Mouse (Mus musculus): ENCODE results near the gene Ppp2r5d.
A peak's percentile ranks its signal among the peaks of the same experiment; 100 is the strongest.

Gene Ppp2r5d

DNA sequence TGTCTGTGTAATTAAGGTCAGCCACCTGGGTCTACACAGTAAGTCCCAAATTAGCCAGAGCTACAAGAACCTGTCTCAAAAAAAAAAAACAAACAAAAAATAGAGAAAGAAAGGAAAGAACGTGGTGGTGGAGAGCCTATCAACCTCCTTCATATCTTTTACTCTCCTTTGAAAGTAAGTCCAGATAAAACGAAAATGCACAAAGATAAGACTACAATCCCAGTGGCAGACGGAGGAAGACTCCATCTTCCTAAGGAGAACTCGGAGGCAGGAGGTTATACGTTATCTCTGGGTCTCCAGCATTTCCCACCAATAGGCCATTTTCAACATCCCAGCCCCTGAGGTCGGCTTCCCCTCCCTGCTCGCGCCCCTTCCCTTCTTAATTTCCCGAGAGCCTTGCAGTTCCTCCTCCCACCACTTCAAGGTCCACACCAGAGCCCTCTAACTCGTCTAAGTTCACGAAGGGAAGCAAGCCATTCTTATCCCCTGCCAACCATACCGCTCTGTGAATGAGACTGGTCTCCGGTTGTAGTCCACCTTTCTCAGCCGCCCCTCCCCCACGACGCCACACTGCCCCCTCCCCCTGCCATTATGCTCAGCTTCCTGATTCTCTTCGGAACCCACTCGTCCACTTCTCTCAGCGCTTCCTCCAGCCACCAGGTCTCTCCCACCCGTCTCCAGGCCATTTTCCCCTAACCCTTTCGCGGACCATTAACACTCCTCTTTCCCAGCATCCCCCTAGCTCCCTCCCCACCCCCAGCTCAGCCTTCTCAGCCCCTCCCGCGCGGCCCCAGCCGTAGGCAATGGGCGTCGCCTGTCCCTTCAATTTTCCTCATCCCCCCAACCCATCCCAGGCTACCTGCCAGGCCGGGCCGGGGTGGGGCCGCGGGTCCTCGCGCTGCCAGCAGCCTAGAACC, 24.8 kb downstream of the Ppp2r5d start:
- peak; percentile 29 to 43 for DNase-seq

DNA sequence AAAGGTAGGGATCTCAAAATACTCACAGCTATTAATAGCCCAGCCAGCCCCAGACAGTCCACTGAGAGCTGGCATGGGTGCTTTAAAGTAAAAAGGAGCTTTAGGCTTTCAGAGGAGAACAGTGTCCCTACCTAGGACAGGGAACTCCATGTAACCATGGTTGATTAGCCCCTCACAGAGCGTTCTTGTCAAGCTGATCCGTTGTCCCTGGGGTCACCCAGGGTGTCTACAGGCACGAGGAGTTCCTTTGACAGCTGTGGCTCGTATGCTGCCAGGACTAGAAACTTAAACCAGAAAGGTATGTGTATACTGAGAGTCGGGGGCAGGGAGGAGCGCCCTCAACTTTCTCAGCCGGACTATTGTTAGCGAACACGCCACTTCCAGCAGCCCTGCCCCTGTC, 26.0 kb downstream of the Ppp2r5d start:
- DNase-seq: no peak

DNA sequence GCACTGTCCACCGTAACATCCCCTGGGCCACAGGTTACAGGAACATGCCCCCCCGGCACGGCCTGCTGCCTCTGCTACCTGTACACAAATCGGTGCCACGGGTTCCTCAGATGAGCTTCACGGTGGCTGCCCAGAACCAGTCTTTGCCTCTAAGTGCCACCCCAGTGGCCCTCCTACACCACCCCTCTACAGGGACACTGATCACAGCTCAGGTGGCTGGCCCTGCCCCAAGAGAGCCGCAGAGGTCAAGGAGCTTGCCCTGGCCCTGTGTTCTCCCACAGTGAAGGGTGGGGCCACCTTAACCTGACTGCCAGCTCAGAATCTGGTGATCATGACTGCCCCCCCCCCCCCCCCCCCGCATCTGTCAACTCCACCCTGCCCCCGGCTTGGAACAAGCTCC, 26.5 kb downstream of the Ppp2r5d start, which contains the start of gene Mea1:
Gene Mea1, plus strand, starts transcription at position 378 of the 400 bp plus-strand sequence.
- DNase-seq: no peak

DNA sequence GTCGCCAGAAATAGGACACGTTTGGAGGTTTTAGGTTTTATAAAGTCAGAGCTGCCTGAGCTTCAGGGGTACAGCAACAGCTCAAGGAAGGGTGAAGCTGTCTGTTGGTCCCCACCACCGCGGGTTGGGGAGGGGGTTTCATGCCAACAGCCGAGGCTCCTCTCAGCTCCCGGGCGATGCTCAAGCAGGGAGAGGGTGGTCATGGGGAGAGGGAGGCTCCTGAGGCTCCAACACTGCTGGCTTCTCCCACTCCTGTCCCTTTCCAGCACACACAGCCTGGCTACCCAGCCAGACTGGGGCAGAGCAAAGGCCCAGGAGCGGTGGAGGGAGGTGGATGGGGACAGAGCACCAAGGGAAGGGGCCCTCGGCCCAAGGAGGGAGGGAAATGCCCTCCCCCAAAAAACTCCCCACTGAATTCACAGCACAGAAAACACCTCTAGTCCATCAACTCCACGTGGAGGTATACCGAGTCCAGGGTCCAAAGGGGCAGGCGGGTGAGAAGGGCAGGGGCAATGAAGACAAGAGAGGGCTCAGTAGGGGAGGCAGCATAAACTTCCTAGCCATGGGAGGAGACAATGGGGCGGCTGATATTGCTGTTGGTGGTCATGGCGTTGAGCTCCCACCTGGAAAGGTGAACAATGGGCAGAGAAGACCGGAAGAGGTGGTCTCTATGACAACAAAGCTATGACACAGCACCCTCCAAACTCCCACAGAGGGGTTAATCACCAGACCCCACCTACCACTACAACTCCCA, 30.2 kb downstream of the Ppp2r5d start:
- no peak for DNase-seq

DNA sequence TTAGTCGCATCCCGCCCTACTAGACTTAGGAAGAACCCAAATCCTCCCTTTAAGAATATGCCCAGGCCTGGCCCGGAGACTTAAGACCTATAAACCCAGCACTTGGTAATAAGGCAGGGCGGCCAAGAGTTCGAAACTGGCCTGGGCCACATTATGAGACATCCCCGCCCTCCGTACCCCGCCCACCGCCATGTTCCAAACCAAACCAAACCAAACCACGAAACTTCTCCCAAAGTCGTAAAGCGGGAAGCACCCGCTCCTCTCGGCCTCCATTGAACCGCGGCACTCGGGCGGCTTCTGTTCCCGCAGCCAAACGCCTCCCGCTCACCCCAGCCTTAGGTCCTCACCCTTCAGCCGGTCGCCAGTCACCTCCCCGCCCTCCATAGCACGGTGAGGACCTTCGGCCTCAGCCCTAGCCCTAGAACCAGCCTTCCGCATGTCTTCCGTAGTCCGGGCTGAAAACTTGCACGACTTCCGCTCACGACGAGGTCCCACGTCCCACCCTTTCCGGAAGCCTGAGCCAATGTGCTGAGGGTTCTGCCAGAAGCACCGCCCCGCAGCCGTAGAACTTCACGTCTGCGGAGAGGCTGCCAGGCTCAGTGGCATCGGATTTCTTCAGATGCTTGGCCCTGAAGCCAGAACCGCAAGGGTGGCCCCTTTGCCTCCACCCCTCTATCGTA, 30.9 kb downstream of the Ppp2r5d start, which contains the start of gene Rrp36:
Gene Rrp36, minus strand, starts transcription at position 503 of the 680 bp plus-strand sequence.
- peak; percentile 75 to 82 for DNase-seq

DNA sequence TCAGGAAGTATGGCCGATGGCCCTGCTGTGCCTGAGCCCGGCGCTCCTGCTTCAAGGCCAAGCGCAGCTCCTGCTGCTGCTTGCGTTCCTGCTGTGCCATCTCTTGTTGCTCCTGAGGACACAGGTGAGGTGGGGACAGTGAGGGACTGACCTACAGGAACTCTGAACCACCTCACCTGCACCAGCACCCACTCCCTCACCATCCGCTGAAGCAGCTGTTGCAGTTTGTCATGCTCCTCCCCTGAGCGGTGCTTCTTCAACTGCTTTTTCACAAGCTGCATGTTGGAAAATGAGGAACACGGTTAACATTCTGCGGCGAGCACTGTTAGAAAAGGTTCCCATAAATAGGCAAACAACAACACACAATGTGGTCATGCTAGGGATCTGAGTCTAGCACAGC, 35.0 kb downstream of the Ppp2r5d start:
- DNase-seq: no peak

DNA sequence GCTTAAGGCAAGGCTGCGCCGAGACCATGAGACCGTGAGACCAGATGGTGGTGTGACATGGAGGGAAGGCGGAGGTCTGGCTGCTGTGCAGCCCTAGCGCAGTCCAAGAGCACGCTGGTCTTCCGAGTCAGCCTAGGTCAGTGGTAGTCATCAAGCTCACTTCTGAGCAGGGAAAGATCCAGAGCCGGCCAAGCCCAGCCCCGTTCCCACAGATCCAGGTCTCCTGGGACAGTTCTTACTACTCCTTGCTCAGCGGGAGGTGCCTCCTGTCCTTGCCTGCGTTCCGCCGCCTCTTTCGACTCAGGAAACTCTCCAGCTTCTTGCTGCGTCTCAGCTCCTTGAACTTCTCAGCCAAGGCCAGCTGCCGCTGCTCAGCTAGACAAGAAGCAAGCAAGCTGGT, 37.2 kb downstream of the Ppp2r5d start:
- DNase-seq: no peak

DNA sequence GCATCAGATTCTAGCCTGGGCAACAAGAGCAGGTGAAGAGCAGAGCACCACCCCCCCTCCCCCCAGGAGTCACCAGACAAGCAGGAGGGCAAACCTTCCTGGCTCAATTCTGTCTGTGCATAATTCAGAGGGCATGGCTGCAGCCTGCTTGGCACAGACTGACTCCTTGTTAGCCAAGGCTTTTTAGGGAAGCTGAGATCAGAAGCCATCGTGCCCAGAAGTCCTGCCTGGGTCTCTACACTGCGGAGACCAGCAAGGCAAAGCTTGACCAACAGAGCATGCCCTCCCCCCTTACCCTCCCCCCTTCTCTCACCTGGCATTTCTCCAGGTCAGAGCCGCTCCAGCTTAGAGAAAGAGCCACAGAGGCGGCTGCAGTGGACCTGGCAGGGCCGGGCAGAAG, 42.2 kb downstream of the Ppp2r5d start:
- DNase-seq: no peak

DNA sequence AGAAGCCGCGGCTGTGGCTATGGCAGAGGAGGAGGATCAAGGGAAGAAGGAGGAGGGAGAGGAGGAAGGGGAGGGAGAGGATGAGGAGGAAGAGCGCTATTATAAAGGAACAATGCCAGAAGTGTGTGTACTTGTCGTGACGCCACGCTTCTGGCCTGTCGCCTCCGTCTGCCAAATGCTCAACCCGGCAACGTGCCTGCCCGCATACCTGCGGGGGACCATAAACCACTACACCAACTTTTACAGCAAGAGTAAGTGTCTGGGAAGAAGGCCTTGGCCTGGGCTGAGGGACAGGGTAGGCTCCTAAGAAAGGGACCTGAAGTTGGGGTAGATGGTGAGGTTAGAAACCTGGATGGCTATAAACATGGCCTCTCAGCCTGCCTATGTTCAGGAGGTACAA, 42.9 kb downstream of the Ppp2r5d start:
- DNase-seq: no peak

DNA sequence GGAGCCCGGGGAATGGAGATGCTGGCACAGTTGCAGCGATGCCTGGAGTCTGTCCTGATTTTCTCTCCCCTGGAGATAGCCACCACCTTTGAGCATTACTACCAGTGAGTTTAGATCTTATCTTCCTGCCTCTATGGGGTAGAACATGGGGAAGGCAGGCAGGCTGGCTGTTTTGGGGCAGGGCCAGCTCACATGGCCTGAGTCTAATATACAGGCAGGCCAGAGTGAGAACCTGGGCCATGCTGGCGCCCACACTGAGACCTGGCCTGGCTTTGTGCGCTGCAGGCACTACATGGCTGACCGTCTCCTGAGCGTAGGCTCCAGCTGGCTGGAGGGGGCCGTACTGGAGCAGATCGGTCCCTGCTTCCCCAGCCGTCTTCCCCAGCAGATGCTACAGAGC, 43.6 kb downstream of the Ppp2r5d start:
- no peak for DNase-seq

DNA sequence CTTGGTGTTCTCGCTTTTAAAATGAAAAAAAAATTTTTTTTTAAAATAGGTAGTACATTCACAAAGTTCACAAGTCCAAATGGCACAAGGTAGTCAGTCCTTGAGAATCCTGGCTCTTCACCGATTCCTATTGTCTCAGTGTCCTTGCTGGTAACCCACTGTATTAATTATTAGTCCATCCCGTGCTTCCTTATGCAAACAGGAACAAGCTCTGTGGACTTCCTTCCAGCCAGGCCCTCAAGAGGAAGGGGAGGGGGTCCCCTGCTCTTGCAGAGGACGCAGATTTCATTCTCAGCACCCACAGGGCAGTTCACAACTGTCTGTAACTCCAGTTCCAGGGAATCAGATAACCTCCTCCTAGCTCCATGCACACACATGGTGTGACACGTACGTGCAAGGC, 48.9 kb downstream of the Ppp2r5d start:
- no peak for DNase-seq

DNA sequence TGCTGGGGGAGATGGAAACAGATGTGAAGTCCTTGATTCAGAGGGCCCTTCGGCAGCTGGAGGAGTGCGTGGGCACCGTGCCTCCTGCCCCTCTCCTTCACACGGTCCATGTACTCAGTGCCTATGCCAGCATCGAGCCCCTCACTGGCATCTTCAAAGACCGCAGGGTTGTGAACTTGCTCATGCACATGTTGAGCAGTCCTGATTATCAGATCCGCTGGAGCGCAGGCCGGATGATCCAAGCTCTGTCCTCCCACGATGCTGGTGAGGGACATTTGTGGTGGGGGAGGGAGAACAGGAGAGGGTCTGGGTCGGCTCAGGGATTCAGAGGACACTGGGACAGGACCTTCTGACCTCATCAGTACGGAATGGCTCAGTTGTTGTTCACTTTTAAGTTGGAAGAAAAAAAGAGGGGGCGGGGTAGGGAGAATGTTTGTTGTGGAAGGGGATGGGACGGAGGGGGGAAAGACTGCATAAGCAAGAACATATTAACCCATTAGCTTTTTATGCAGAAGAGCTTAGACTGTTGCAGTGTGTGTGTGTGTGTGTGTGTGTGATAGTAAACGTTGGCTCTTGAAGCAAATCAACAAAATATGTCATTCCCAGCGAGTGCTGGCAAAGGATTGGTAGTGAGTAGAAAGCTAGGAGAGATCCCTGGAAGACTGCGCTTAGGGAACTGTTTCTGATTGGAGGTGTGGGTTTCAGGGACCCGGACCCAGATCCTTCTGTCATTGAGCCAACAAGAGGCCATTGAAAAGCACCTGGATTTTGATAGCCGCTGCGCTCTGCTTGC, 53.0 kb downstream of the Ppp2r5d start:
- DNase-seq: no peak

DNA sequence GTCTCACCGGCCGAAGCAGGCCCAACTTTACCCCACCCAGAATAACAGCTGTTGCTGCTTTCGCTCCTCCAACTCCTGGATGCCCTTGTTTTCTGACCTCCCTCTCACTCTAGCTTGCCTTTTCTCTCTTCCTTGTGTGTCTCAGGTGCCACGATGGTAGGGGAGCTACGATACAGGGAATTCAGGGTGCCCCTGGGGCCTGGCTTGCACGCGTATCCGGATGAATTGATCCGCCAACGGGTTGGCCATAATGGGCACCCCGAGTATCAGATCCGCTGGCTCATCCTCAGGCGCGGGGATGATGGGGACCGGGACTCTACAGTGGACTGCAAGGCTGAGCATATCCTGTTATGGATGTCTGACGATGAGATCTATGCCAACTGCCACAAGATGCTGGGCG, 53.6 kb downstream of the Ppp2r5d start:
- DNase-seq: no peak

DNA sequence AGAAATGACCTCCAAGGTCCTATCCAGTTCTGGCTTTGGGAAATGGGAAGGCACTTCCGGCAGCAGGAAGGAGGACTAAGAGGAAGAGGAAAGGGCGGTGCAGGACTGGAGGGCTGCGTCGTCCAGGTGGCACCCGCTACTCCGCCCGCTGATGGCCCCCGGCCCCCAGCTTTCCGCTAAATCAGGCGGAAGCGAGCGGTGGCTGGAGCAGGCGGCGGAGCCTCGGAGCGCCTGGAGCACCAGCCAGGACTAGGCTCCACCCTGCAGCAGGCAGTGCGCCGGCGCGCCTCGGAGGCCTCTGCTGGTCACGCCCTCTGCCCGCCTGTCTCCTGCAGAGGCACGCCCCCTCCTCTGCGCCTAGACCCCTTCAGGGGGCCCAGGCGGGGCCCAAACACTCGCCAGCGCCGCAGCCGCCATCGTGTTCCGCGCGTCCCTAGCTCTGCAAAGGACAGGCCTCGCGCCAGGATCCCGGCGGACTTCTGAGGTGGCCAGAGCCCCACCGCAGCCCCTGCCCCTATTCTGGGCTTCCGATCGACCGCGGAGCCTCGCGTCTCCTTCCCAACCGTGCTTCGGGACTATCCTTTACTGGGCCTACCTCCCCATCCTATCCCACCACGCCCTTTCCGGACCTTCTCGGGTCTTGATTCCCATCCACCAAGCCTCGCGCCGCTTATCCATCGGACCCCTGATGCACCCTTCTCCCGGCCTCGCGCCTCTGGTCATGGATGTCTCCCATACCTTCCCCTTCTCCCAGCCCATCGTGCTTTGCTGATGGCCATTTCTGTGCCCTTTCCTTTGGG, 54.5 kb downstream of the Ppp2r5d start, which contains the start of gene Cul7:
Gene Cul7, plus strand, starts transcription at position 106 of the 800 bp plus-strand sequence.
- DNase-seq: peak; percentile 72 to 76

DNA sequence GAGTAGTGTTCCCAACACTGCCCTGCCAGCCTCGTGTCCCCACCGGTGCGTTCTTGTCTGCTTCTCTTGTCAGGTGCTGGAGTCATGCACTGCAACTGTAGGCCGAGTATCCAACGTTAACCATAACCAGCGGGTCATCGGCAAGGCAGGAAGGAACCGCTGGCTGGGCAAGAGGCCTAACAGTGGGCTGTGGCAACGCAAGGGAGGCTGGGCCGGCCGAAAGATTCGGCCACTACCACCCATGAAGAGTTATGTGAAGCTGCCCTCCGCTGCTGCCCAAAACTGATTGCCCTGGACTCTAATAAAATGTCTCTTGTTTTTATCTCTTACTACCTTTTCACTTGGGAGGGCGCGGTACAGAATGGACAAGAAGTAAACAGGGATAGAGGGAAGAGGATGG, 55.1 kb downstream of the Ppp2r5d start:
- DNase-seq: no peak

DNA sequence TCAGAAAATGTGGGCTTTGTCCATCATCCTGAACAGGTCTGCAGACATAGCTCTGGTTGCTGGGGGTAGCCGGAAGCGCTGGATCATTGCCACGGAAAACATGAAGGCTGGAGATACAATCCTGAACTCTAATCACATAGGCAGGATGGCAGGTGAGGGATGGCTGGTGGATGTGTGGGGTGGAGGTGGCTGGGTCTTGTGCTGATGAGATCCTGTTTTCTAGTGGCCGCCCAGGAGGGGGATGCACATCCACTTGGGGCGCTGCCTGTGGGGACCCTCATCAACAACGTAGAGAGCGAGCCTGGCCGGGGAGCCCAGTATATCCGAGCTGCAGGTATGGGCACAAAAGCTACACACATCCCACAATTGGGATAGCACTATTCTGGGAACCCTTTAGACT, 56.5 kb downstream of the Ppp2r5d start:
- no peak for DNase-seq

DNA sequence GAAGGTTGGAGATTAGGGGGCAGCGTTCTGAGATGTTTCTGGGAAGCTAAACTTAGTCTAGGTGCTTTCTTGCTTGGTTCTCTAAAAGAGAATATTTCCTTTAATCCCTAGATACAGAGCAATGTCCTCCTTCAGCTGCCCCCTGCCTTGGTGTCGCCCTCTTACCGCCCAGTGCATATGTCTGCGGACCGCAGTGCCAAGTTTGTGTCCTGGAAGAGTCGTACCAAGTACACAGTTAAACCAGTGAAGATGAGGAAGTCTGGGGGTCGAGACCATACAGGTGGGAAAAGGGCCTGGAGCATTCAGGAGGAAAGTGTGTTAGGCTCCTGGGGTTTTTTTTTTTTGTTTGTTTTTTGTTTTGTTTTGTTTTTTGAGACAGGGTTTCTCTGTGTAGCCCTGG, 57.6 kb downstream of the Ppp2r5d start:
- DNase-seq: no peak

DNA sequence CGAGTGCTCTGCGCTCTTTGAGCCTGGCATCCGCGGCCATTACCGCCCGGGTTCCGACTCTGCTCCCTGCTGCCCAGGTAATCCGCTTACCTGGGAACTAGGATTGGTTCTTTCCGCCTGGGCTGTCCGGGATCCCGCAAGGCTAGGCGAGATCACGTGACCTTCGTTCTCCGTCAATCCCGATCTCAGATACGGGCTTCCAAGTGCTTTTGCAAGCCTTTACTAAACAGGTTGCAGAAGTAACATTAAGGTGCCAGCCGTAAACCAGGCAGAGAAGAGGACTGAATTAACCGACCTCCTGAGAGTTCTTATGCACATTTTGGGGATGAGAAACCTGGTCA, 58.6 kb downstream of the Ppp2r5d start:
- no peak for DNase-seq

DNA sequence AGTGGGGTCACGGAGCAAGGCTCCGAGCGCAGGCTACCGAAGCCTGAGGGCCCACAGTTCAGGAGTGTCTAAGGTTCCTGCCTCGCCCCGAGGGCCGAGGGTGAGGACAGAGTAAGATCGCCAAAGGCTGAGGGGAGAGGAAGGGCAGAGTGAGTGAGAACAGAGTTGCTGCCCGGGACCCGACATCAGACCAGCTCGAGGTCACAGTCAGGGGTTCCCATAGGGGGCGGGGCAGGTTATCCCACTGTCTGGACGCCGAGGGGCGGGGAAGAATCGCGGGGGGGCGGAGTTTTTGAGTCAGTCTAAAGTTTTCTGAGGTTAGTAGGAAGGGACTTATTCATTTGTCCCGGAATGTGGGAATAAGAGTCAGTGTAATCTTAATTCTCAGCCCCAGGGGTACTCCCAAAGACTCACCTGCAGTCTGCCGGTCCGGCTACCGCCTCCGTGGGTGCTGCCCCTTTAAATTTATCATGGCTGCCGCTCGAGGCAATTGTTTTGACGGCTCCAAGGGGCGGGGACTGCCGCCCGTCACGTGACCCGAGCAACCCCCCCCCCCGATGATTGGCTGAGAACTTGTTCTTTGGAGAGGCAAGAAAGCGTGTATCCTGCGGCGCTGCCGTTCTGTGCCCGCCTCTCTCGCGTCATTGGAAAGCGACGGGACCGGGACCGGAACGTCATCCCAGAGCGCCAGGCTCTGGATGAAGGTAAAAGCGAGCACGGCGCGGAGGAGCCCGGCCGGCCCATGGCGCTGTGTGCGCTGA, 59.2 kb downstream of the Ppp2r5d start, which contains the start of the genes Klc4 and Mrpl2:
Gene Klc4, minus strand, starts transcription at position 462 of the 761 bp plus-strand sequence.
Gene Mrpl2, plus strand, starts transcription at position 669 of the 761 bp plus-strand sequence.
- peak; percentile 97 to 98 for DNase-seq

DNA sequence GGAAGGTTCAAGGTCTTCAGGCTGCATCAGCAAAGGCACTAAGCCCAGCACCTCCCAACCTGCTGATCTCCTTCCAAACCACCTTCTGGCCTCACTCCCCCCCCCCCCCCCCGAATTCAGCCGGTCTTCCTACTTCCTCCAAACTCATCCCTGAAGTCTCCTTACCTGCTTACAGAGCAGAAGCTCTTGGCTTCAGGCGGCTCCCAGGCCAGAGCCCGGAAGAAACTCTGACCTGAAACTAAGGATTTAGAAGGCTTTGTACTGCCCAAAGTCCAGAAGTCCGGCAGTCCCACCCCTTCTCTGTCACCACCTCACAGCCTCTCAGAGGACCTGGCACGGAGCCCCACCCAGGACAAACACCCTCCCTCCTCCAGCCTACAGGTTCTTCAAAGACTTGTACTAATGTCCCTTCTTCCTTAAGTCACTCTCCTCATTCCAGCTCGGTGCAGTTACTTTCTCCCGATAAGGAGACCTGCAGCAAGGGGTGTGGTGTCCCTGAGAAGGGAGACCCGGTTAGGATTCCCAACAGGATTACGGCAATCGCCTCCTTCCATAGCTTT, 59.9 kb downstream of the Ppp2r5d start:
- peak in 1 of 2 experiments; percentile 18 for DNase-seq
